Mouse (Mus musculus) heart, adult 8-10 months (tissue): ENCODE data around the gene Gfap. TPM values are rescaled to one million over a fixed set of nuclear protein-coding genes. Genes with fewer than 3 reads are reported as not detected.
A peak's percentile ranks its signal among the peaks of the same experiment; 100 is the strongest.

Experiments
- DNase-seq: peaks from one replicate; pipeline ENCODE4 v3.0.0; 2022; ENCODE audit warnings: low spot score
- total RNA-seq, 4 experiments: library from RNA; stranded (reverse); gene quantifications; 2 replicates each; pipeline ENCODE4 v1.2.4; 2022

Gfap gene
- total RNA-seq = under 1 TPM; 0.09 to 0.38 (median 0.27) TPM

GRCm38 (mm10) chr11:102900763-102901162, at the start of gene Gfap:
Gene Gfap (minus strand): TSS chr11:102900912.
- peak; percentile 69 for DNase-seq

DNA sequence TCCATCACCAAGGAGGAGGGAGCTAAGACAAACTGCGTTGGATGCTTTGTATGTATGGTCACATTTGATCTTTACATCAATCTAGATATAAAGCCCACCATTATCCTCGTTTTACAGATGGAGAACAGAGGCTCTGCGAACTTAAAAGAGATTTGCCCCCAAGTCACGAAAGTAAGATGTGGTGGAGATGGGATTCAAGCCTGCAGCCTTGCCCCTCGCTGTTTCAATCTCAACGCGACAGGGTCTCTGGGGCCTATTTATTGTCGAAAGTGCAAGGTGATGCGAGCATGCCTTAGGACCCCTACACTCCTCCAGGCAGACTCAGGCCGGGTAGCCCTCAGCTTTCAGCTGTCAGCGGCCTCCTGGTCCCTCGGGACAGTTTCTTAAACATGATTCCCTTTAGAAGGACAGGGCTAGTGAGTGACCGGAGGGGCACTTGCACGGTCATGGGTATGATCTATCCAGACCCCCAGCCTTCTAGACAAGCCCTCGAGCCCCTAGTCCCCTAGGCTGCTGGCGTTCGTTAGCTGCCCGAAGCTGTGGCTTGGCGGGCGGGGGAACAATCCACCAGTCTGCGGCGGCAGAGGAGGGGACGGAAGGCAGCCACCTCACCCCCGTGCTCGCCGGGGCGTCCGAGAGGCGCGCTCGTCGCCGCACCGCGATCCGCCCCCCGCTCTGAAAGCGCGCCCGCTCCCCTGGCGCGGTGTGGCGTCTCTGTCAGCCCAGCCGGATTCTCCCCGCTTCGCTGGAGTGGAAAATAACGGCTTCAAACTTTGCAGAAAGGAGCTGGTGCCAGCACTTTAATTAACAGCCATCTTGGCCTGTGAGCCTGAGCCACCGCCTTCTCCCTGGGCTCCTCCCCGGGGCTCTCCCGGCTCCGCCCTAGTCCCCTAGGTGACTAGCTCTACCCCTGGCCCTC, 47.6 kb upstream of the Gfap start:
- peak; percentile 13 for DNase-seq

DNA sequence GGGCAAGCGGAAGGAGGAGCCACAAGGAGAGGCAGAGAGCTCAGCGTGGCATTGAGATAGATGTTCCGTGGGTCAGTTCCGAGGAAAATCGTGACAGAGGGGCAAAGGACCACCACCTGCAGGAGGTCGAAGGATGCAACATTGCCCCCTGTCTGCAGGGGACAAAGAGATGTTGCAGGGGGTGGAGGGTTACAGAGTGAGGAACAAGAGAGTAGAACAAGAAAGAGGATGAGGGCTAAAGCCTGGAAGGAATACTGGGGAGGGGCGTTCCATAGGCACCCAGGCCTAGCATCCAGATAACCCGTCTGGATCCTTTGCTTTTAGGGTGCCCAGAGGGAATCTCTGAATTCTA, 46.3 kb upstream of the Gfap start:
- no peak for DNase-seq

DNA sequence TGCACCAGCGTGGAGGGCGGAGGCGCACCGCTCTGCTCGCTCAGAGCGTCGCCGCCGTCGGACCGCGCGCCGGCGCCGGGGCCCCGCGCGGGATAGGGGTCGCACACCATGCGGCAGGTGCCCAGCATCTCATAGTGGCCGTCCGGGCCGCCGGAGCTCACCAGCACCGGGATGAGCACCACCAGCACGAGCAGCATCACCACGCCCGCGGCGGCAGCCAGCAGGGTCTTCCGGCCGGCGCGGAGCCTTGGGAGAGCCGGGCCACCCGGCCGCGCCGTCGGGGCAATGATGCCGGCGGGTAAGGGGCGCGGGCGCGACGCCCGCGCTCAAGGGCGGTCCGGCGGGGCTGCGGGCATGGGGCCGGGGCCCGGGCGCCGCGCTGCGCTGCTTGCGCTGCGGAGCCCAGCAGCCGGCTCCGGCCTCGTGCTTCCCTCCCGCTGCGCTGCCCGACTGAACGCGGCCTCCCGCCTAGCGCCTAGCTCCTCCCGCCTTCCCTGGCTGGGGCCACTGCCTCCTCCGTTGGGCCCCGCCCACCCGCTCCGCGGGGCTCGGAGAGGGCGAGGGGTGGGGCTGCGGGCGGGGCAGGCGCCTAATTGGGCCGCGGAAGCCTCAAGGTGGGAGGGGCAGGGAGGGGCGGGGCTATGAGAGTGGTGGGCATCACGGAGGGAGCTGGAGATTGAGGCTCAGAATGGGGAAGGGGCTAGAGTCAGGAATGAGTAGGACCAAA, 45.7 kb upstream of the Gfap start, which contains the start of gene C1ql1:
Gene C1ql1, minus strand, starts transcription at position 424 of the 727 bp plus-strand sequence.
- peak; percentile 52 for DNase-seq

DNA sequence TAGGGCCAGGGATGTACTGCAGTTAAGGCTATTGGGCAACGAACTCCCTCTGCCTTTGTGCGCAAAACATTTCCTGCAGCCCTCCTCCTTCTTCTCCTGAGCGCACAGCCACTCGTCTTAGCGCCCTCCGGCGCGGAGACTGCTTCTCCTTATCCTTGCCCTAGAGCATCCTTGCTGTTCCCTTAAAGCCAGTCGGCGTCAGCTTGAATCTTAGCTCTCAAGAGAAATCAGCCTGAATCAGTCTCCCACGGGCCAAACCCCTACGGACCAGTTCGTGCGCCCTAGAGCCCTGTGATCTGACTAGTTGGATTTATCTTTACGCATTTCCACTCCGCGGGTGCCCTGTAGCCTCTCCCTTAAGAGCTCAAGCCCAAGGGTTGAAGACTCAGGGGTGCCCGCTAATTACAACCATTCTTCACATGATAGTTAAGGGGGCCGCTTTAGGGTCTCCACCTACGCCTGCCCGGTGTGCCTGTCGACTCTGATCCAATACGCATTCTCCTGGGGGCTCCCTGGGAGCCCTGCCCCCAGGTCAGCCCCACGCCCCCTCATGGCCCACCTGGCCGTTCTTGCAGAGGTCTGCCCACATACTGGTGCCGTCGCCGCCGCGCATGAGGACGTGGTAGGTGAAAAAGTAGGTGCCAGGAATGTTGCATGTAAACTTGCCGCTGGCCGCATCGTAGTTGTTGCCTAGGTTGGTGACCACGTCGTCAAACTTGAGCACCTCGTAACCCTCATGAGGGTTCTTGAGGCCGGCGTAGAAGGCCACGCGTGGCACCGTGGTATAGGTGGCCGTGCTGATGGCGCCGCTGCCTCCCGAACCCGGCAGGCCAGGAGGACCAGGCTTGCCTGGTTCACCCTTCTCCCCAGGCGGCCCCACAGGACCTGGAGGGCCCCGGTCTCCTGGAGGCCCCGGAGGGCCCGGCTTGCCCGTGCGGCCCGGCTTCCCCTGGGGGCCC, 44.9 kb upstream of the Gfap start:
- no peak for DNase-seq

GRCm38 (mm10) chr11:102941236-102941635, 40.5 kb upstream of the Gfap start:
- no peak for DNase-seq

- no peak for DNase-seq
Measured at GRCm38 (mm10) chr11:102939024-102939675, 38.4 kb upstream of the Gfap start.

DNA sequence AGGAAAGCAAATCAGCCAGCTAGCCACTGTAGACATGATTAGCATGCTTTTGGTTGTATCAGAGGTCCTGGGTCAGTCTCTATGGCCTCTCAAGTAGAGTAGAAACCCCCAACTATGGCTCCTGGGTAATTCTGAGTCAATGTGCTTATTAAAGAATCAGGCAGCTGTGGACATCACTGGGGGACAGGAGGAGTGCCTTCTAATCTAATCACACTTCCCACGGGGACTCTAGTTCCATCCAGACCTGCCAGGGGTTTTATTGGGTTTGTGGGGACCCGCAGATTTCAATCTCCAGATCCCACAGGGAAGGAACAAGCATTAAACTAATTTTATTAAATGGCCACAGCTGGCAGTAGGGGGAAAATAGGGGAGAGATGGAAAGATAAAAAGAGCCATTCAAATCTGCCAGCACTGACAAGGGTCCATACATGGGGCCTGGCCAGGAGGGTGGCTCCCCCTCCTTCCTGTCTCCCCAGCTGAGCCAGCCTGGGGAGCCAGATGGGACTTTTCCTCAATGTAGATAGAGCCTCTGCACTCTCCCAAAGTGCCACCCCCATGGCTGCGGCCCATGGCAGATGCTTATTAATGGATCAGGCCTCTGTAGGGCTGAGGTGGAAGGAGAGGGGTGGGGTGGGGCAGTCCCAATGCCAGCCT, 36.9 kb upstream of the Gfap start:
- no peak for DNase-seq

DNA sequence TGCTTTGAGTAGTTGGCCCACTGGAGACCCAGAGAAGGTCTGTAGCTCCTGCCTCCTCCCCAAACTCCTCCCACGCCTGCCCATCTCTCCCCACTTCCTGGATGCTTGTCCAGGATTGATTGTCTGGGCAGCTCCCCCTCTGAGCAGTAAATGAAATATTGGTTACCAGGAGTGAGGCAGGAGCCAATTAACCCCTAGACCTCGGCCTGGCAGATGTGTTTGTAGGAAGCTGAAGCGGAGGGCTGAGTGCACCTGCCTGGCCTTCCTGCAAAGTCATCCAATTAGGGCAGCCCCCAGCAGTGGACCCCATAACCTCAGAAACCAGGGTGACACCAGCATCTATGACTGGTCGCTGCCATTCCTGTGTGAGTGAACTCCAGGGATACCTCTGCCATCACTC, 35.6 kb upstream of the Gfap start:
- DNase-seq = no peak

- peak; percentile 11 for DNase-seq
Measured at GRCm38 (mm10) chr11:102930672-102931071, 30.0 kb upstream of the Gfap start.

DNA sequence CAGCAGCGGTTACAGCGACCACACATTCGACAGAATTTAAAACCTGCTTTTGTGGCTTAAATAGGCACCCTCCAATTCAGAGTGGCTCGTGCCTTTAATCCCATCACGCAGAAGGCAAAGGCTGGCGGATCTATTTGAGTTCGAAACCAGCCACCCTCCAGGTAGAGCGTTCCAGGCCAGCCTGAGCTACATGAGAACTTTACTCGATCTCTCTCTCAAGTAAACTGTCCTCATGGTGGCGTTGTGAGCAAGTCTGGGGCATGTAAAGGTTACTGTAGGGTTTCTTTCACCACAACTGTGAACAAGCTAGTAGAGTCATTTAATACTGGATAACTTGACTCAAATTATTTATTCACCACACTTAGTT, 24.6 kb upstream of the Gfap start:
- no peak for DNase-seq

- DNase-seq = peak; percentile 93
Measured at GRCm38 (mm10) chr11:102924557-102925350, 24.0 kb upstream of the Gfap start, which contains the start of gene Kif18b. Gene Kif18b (minus strand): TSS chr11:102925124.

GRCm38 (mm10) chr11:102921491-102921890, 20.8 kb upstream of the Gfap start:
- no peak for DNase-seq

GRCm38 (mm10) chr11:102918077-102918476, 17.4 kb upstream of the Gfap start:
- no peak for DNase-seq

DNA sequence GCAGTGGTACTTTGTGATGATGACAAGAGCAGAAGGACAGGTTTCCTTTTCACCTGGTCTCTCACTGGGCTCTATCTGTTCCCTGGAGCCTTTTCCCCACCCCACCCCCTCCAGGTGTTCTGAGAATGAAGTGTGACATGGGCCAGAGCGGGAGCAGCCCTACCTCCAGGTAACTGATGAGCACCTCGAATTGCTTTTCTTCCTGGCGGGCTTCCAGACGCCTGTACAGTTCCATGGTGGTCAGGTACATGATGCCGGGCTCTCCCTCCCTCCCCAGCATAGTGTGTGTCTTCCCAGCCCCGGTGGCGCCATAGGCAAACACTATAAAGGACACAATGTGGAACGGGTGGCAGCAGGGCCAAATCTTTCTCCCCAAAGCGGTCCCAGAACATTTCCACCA, 14.7 kb upstream of the Gfap start:
- DNase-seq = no peak

DNA sequence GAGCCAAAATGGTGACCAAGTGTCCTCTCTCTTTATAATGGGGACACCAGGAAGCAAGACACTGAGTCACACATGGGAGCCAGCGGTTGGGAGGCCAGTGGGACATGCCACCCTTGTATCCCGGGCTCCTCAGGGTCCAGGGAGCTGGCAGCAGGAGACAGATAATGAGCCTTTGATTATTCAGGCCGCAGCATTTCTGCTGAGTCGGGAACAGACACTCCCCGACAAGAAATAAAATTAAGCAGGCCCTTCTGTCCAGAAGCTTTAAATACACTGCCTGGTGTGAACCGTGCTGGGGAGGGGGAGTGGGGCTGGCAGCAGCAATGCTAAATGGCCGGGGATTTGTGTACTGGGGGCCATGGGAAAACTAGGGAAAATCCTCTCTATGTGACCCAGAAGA, 10.7 kb upstream of the Gfap start:
- DNase-seq = no peak

DNA sequence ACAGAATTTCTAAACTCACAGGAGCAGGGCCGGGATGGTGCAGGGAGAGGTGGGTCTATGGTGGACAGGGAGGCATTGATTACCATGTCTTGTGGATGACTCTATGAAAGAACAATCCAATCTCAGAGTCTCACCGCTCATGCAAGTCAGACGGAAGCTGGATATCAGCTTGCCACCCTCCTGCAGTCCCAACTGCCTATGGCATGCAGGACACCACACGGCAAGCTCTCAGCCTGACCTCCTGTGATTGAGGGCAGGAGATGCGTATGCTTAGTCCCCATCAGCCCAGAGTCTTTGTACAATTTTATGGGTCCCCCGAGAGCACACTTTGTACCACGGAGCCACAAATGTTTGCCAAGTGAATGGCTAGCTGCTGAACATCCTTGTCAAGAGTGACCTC, 2.9 kb upstream of the Gfap start:
- DNase-seq = no peak

DNA sequence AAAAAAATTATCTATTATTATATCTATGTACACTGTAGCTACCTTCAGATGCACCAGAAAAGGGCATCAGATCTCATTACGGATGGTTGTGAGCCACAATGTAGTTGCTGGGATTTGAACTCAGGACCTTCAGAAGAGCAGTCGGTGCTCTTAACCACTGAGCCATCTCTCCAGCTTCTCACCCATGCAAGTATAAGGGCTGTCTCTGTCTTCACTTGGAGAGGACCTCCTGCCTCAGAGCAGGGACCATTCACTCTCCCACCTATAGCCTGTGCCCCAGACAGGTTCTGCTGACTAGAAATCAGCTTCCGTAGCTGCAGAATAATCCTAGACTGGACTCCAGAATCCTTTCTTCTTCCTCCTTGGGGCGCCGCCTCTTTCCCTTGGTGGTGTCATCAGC, 1.4 kb upstream of the Gfap start:
- DNase-seq = no peak

- DNase-seq = no peak
Measured at GRCm38 (mm10) chr11:102901199-102901598, 487 bp upstream of the Gfap start.

DNA sequence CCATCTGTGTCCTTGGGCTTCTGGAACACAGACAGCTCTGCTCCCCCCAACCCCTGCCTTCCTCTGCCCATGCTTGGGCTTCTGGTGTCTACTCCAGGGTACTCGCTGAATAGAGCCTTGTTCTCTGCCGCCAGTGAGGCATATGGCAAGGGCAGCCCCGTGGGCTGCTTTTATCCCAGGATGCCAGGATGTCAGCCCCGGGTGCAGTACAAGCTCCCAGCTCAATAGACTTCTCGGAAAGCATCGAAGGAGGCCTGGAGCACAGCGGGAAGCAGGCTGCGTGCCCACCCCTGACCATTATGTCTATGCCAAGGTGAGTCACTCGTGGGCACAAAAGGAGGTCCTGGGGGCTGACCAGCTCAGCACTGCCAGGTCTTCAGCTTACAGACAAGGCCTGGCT, 2.3 kb downstream of the Gfap start:
- no peak for DNase-seq
